Mouse (Mus musculus) heart, postnatal 0 days (tissue): Measurements from ENCODE around the gene Col4a2. TPM values are rescaled to one million over a fixed set of nuclear protein-coding genes. Genes with fewer than 3 reads are reported as not detected.
A peak's percentile ranks its signal among the peaks of the same experiment; 100 is the strongest.
"Not testable (repeated sequence)": the region's sequence is repeated elsewhere in the genome, so short reads cannot be mapped to it uniquely, and the experiment has no call there.

Experiments used
- ATAC-seq: fragments of 200-750 bp; cut with Nextera tagmentation; 2 replicates; pipeline ENCODE4 v1.8.0; 2017; ENCODE audit warnings: low read depth, moderate number of reproducible peaks, moderate library complexity; ENCODE audit not compliant: insufficient read depth
- DNase-seq: peaks from one replicate; pipeline ENCODE4 v3.0.0-alpha.2; 2016; ENCODE audit warnings: low spot score
- H3K27ac ChIP-seq: fragments of 300-500 bp; sonication (generic); 2 replicates; pipeline ENCODE4 v1.5.1; 2014; ENCODE audit warnings: low read depth, mild to moderate bottlenecking
- H3K27me3 ChIP-seq: fragments of 300-500 bp; sonication (generic); 2 replicates; pipeline ENCODE4 v1.6.1; 2014; ENCODE audit warnings: low read length, mixed read lengths; ENCODE audit not compliant: control insufficient read depth, insufficient read depth
- H3K36me3 ChIP-seq: fragments of 300-500 bp; sonication (generic); replicated peaks from 2 replicates; pipeline ENCODE4 v1.6.1; 2014; ENCODE audit warnings: low read length, mixed read lengths; ENCODE audit not compliant: control insufficient read depth, insufficient read depth
- H3K4me1 ChIP-seq: fragments of 300-500 bp; sonication (generic); 2 replicates; pipeline ENCODE4 v1.6.1; 2014; ENCODE audit warnings: antibody characterized with exemption; ENCODE audit not compliant: control insufficient read depth, insufficient read depth
- H3K4me2 ChIP-seq: fragments of 300-500 bp; sonication (generic); 2 replicates; pipeline ENCODE4 v1.6.1; 2014; ENCODE audit warnings: low read depth, mild to moderate bottlenecking, low read length, moderate library complexity
- H3K4me3 ChIP-seq: fragments of 300-500 bp; sonication (generic); 2 replicates; pipeline ENCODE4 v1.5.1; 2014; ENCODE audit warnings: low read depth, low read length
- H3K9ac ChIP-seq: fragments of 300-500 bp; sonication (generic); replicated peaks from 2 replicates; pipeline ENCODE4 v1.6.1; 2014; ENCODE audit warnings: low read depth, low read length, mixed read lengths
- H3K9me3 ChIP-seq: fragments of 300-500 bp; sonication (generic); replicated peaks from 2 replicates; pipeline ENCODE4 v1.6.1; 2016; ENCODE audit warnings: low read length; ENCODE audit not compliant: control insufficient read depth
- CTCF ChIP-seq: IDR thresholded peaks from 2 replicates; pipeline ENCODE4 v1.5.1; 2016; ENCODE audit warnings: antibody characterized with exemption, control low read depth, low read depth
- EP300 ChIP-seq: IDR thresholded peaks from 2 replicates; pipeline ENCODE4 v1.6.1; 2016; ENCODE audit warnings: antibody characterized with exemption, low read depth
- WGBS: fragments of 180-500 bp; shearing (Covaris S2); extraction: QIAGEN DNeasy Blood & Tissue Kit; methylation state at CpG from one replicate; pipeline ENCODE4 v1.1.7; 2014; 5-methylcytosine and 5-hydroxymethylcytosine counted together
- polyA plus RNA-seq: library from polyadenylated mRNA; unstranded; fragments of >200 nt; fragmentation: Nextera tagmentation; extraction: Ambion mirVana; gene quantifications from 2 replicates; pipeline ENCODE4 v1.2.1, GENCODE M21; 2015
- total RNA-seq: library from RNA; depleted of rRNA; stranded (reverse); fragments of >200 nt; gene quantifications from 2 replicates; pipeline ENCODE4 v1.2.3, GENCODE M21; 2014; ENCODE audit warnings: low replicate concordance

Gene Col4a2
- total and polyA plus RNA-seq, 2 experiments from 2014 or later: 98.5 to 315 TPM

DNA sequence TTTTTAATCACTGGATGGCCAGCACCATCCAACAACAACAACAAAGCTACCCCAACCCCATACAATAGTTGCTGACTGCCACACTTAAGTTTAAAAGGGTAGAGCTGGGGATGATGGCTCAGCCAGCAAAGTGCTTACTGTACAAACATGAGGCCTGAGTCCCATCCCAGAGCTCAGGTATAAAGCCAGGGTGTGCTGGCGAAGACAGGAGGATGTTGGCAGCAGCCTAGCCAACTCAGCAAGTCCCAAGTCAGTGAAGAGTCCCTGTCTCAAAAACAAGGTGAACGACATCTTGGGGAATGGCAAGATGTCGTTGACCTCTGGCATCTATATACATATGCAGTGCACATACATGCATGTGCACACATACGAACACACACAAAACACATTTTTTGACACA, 150.0 kb downstream of the Col4a2 start:
- Histone ChIP-seq H3K27me3 (no peaks in the 10 kb centered on the region), H3K36me3 (peaks cover 7% of the 10 kb centered on the region), H3K9ac (no peak overlapping the region), H3K4me1 (peaks cover 54% of the 10 kb centered on the region), H3K9me3 (peaks cover 5% of the 10 kb centered on the region; the same call in 1 of the 2 replicates), H3K4me3 (no peak overlapping the region), H3K4me2 (no peak overlapping the region), H3K27ac (peak overlapping the region; percentile 7; the same call in 1 of the 2 replicates)
- 92% methylated on average over 4 of the region's 4 CpGs for WGBS
- ATAC-seq (no peak), DNase-seq (no peak)
- no peak for TF ChIP-seq EP300
- no peak for TF ChIP-seq CTCF

DNA sequence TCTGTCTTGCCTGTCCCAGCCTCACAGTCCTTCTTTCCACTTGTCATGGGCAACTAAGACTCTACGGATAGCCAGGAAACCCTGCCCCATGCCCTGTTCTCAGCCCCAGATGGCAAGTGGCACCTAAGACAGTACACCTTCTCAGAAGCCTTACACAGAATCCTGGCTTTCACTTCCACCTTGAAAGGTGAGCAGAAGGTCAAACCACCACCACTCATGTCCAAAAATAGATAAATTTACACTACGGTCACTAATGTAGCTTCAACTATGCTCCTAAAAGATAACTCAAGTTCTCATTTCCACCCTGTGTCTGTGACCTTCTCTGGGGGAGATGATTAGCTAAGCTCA, 150.9 kb downstream of the Col4a2 start:
- WGBS: 47% methylated on average over 2 of the region's 2 CpGs
- no peak overlapping the region for H3K4me3 ChIP-seq
- DNase-seq: no peak
- H3K4me1 ChIP-seq: peaks cover 48% of the 10 kb centered on the region
- TF ChIP-seq CTCF (no peak), EP300 (no peak)
- H3K9ac ChIP-seq: no peak overlapping the region
- peaks cover 14% of the 10 kb centered on the region for H3K36me3 ChIP-seq
- no peaks in the 10 kb centered on the region for H3K27me3 ChIP-seq
- no peak overlapping the region for H3K4me2 ChIP-seq
- ATAC-seq: peak; percentile 67; the same call in 1 of the 2 replicates
- peaks cover 5% of the 10 kb centered on the region; the same call in 1 of the 2 replicates for H3K9me3 ChIP-seq
- peak overlapping the region; percentile 73 for H3K27ac ChIP-seq

DNA sequence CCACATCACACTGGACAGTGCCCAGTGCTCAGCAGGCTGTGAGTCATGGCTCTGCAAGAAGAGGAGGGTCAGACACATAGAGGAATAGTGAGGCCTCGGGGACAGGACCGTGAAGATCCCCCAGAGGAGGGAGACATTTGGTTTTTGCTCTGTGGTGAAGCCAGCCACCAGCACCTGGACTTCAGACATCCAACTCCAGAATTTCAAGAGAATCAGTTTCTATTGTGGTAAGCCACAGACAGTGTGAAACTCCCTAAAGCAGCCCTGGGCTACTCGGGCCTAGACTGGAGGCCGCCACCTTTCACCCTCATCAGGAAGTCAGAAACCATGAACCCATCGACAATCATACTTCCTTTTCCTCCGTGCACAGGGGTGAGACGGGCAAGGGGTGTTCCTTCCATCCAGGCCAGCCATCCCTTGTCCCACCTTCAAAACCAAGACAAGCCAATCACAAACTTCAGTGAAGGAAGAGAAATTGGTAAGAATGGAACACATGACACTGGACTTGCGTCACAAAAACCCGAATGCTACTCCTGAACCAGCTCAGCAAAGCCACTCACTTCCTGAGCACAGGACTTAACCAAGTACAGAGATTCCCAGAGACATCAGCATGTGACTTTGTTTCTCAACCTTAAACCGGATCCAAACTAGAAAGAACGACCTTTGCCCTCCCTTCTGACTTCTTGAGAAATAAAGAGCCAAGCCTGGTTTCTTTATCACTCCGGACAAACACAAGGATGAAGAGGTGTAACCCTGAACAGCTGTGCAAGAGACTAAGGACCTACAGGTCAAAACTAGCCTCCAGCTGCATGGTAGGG, 151.5 kb downstream of the Col4a2 start:
- ATAC-seq (no peak; the same call in 1 of the 2 replicates), DNase-seq (no peak)
- H3K27ac ChIP-seq: peak overlapping the region; percentile 73
- H3K4me2 ChIP-seq: no peak overlapping the region
- 65% methylated on average over 12 of the region's 12 CpGs for WGBS
- H3K9ac ChIP-seq: no peak overlapping the region
- H3K9me3 ChIP-seq: peaks cover 5% of the 10 kb centered on the region; the same call in 1 of the 2 replicates
- H3K27me3 ChIP-seq: no peaks in the 10 kb centered on the region
- H3K4me3 ChIP-seq: no peak overlapping the region
- peaks cover 14% of the 10 kb centered on the region for H3K36me3 ChIP-seq
- peaks cover 42% of the 10 kb centered on the region for H3K4me1 ChIP-seq
- no peak for TF ChIP-seq CTCF
- TF ChIP-seq EP300: no peak

DNA sequence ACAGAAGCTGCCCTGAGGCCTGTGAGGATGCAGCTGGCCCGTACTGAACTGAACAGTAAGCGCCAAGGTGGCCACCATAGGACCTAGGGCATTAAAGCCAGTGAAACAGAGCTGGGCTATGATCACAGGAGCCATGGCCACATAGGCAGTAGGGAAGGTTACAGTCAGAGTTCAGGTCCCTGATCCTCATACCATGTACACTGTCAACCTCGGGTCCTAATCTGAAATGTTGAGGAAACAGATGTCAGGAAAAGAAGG, 152.0 kb downstream of the Col4a2 start:
- peaks cover 14% of the 10 kb centered on the region for H3K36me3 ChIP-seq
- no peak overlapping the region for H3K4me3 ChIP-seq
- H3K9me3 ChIP-seq: peaks cover 5% of the 10 kb centered on the region; the same call in 1 of the 2 replicates
- DNase-seq (no peak), ATAC-seq (no peak)
- no peaks in the 10 kb centered on the region for H3K27me3 ChIP-seq
- WGBS: 63% methylated on average over 3 of the region's 3 CpGs
- peak overlapping the region; percentile 73 for H3K27ac ChIP-seq
- H3K9ac ChIP-seq: no peak overlapping the region
- no peak overlapping the region for H3K4me2 ChIP-seq
- no peak for TF ChIP-seq CTCF
- TF ChIP-seq EP300: no peak
- peaks cover 39% of the 10 kb centered on the region for H3K4me1 ChIP-seq

DNA sequence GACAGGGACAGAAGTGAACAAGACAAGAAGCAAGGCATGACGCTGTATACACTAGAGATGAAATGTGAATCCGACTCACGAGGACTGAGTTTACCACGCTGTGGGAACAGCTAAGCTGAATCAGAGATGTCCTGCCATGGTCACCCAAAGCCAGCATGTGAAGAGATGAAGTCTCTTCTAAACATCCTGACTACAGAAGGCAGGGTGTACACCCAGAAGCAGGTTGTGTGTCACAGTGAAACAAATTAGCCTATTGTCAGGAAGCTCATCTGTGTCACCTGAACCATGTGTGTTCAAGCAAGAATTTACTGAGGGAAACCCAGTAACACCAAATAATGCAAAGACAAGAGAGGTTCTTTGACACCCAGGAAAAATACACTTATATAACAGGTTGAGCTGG, 153.0 kb downstream of the Col4a2 start:
- H3K27ac ChIP-seq: 0 out of 2 replicates have a peak overlapping the region, but pooled peaks have one; percentile 7
- no peak overlapping the region for H3K9ac ChIP-seq
- peaks cover 14% of the 10 kb centered on the region for H3K36me3 ChIP-seq
- TF ChIP-seq CTCF: no peak
- TF ChIP-seq EP300: no peak
- no peak overlapping the region for H3K4me2 ChIP-seq
- WGBS: 91% methylated on average over 4 of the region's 4 CpGs
- H3K9me3 ChIP-seq: peaks cover 5% of the 10 kb centered on the region; the same call in 1 of the 2 replicates
- DNase-seq (no peak), ATAC-seq (no peak)
- no peak overlapping the region for H3K4me3 ChIP-seq
- no peaks in the 10 kb centered on the region for H3K27me3 ChIP-seq
- H3K4me1 ChIP-seq: peaks cover 39% of the 10 kb centered on the region

DNA sequence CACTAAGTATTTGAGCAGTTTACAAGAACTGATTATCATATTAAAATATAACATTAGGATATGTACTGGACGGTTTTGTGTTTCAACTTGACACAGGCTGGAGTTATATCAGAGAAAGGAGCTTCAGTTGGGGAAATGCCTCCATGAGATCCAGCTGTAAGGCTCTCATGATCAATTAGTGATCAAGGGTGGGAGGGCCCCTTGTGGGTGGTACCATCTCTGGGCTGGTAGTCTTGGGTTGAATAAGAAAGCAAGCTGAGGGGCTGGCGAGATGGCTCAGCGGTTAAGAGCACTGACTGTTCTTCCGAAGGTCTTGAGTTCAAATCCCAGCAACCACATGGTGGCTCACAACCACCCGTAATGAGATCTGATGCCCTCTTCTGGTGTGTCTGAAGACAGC, 153.9 kb downstream of the Col4a2 start:
- H3K4me3 ChIP-seq, H3K9me3 ChIP-seq, H3K9ac ChIP-seq, ATAC-seq, H3K4me2 ChIP-seq, H3K27me3 ChIP-seq, H3K27ac ChIP-seq, DNase-seq: not testable (repeated sequence)
- Histone ChIP-seq H3K36me3 (peaks cover 14% of the 10 kb centered on the region), H3K4me1 (peaks cover 35% of the 10 kb centered on the region)
- WGBS: 92% methylated on average over 4 of the region's 5 CpGs
